Mouse (Mus musculus) ES-Bruce4 (cell line): ENCODE measurements around the gene Nr2e1. TPM values are rescaled to one million over a fixed set of nuclear protein-coding genes. Genes with fewer than 3 reads are reported as not detected.

ENCODE experiments used
- H3K27ac ChIP-seq: 2 replicates; pipeline ENCODE4 v1.5.1; 2012; ENCODE audit warnings: low read length, inconsistent platforms; ENCODE audit not compliant: insufficient read depth
- H3K27me3 ChIP-seq: 2 replicates; pipeline ENCODE4 v1.6.1; 2012; ENCODE audit warnings: mild to moderate bottlenecking, low read length, inconsistent platforms; ENCODE audit not compliant: control insufficient read depth, poor library complexity, insufficient read depth, severe bottlenecking
- H3K36me3 ChIP-seq: 2 replicates; pipeline ENCODE4 v1.6.1; 2012; ENCODE audit warnings: inconsistent platforms, mild to moderate bottlenecking, low read length, moderate library complexity; ENCODE audit not compliant: control insufficient read depth, poor library complexity, insufficient read depth, severe bottlenecking
- H3K4me1 ChIP-seq: one replicate; pipeline ENCODE4 v1.8.1; 2011; ENCODE audit warnings: low read length; ENCODE audit not compliant: control insufficient read depth, insufficient read depth
- H3K4me3 ChIP-seq: 2 replicates; pipeline ENCODE4 v1.5.1; 2011; ENCODE audit warnings: low read depth, mild to moderate bottlenecking, low read length
- H3K9ac ChIP-seq: 2 replicates; pipeline ENCODE4 v1.6.1; 2012; ENCODE audit warnings: low read depth, mild to moderate bottlenecking, inconsistent platforms; ENCODE audit not compliant: poor library complexity, severe bottlenecking
- H3K9me3 ChIP-seq: replicated peaks from 2 replicates; pipeline ENCODE4 v1.6.1; 2012; ENCODE audit warnings: mild to moderate bottlenecking, low read length, inconsistent platforms; ENCODE audit not compliant: control insufficient read depth, poor library complexity, insufficient read depth, severe bottlenecking
- CTCF ChIP-seq: IDR thresholded peaks from one replicate; pipeline ENCODE4 v1.8.1; 2011; ENCODE audit warnings: low read depth, low read length
- EP300 ChIP-seq: IDR thresholded peaks from 2 replicates; pipeline ENCODE4 v1.6.1; 2011; ENCODE audit warnings: low read depth, low read length; ENCODE audit not compliant: insufficient read depth
- POLR2A ChIP-seq: IDR thresholded peaks from one replicate; pipeline ENCODE4 v1.8.1; 2011; ENCODE audit warnings: low read length; ENCODE audit not compliant: insufficient read depth
- polyA plus RNA-seq: library from polyadenylated mRNA; stranded (reverse); fragments of >200 nt; gene quantifications from 2 replicates; pipeline ENCODE4 v1.2.4, GENCODE M21; 2011; ENCODE audit warnings: low read depth; ENCODE audit not compliant: missing spikeins, insufficient read depth, insufficient read length

The Nr2e1 gene
- polyA plus RNA-seq, 1 experiment, result not detected

GRCm38 (mm10) chr10:42518363-42518762 is 65.1 kb downstream of the Nr2e1 start:
- H3K27ac ChIP-seq, result no peak overlapping the region
- no peak overlapping the region for H3K9ac ChIP-seq
- TF ChIP-seq CTCF (no peak), EP300 (no peak), POLR2A (no peak)
- no peaks in the 10 kb centered on the region for H3K4me1 ChIP-seq
- no peaks in the 10 kb centered on the region; the same call in none of the 2 replicates for H3K36me3 ChIP-seq
- no peak overlapping the region for H3K4me3 ChIP-seq
- H3K9me3 ChIP-seq, result peaks cover 14% of the 10 kb centered on the region
- no peaks in the 10 kb centered on the region for H3K27me3 ChIP-seq

GRCm38 (mm10) chr10:42514125-42514524 is 69.3 kb downstream of the Nr2e1 start:
- H3K27me3 ChIP-seq, result no peaks in the 10 kb centered on the region
- H3K9me3 ChIP-seq, result peaks cover 14% of the 10 kb centered on the region
- no peak overlapping the region for H3K27ac ChIP-seq
- H3K4me1 ChIP-seq, result no peaks in the 10 kb centered on the region
- TF ChIP-seq CTCF (no peak), EP300 (no peak), POLR2A (no peak)
- H3K36me3 ChIP-seq, result peaks cover 4% of the 10 kb centered on the region
- H3K4me3 ChIP-seq, result no peak overlapping the region
- H3K9ac ChIP-seq, result no peak overlapping the region

Other genes with a start within 250 kb of the Nr2e1 start
- gene Afg1l, start 105.1 kb downstream of the Nr2e1 start, polyA plus RNA-seq, result 12.7 and 14.2 TPM in 2 replicates
- 190 and 194 TPM in 2 replicates for gene Snx3, start 81.6 kb downstream of the Nr2e1 start, polyA plus RNA-seq
- 14.2 and 18.6 TPM in 2 replicates for gene Ostm1, start 190 bp upstream of the Nr2e1 start, polyA plus RNA-seq
- gene Sec63, start 177.9 kb upstream of the Nr2e1 start, polyA plus RNA-seq, result 35.1 and 36.0 TPM in 2 replicates